Mouse (Mus musculus): ENCODE results near the gene Sema4d.

Sema4d gene

DNA sequence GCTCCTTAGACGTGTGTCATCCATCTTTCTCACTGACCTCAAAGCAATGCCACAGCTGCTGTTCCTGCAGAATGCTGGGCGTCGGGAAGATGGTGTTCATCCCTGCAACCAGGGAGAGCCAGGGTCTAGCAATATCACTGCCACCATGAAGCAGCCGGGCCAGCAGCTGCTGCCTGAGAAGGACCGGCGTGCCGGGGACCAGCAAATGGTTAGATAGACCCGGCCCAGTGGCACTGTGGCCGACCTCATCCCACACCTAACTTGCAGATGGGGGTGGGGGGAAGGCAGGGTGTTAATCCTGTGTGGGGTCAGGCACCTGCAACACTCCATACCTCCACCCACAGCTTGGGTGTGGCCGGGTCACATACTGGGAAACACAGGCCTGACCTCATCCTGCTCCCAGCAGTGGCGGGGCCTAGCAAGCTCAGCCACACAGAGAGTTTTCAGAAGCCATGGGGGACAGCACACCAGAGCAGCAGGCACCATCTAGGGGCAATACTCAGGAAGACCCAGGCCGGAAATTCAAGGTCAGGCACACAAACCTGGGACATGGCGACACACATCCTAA, 38.9 kb downstream of the Sema4d start:
- TF ChIP-seq GATA4 (IDR thresholded peaks at IDR 0.05; ENCODE audit: insufficient replicate concordance, low read length): no peak

DNA sequence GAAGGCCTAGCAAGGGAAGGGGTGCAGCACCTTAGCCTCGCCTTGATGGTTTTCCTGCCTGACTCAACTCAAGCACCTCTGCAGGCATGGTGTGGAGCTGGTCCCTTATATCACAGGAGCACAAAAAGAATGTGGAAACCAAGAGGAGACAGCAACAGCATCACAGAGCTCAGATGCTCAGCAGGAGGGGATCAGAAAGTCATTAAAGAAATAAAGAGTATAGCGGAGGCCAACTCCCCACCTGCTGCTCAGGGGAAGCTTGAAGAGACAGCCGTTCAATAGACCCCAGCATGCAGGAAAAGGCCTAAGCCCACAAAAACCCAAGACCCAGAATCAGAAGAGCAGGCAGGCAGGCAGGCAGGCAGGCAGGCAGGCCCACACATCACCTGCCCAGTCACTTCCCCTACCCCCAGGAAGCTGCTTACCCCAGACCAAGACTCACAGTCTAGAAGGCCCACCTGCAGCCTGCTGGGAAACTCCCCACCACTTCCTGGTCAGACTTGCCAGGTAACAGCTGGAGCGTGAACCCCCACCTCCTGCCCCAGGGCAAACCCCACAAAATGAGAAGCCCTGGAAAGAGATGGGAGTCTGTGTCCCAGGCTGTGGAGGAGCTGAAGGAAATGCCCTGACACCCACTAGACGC, 39.6 kb downstream of the Sema4d start:
- no peak for TF ChIP-seq GATA4 (IDR thresholded peaks at IDR 0.05; ENCODE audit: insufficient replicate concordance, low read length)

DNA sequence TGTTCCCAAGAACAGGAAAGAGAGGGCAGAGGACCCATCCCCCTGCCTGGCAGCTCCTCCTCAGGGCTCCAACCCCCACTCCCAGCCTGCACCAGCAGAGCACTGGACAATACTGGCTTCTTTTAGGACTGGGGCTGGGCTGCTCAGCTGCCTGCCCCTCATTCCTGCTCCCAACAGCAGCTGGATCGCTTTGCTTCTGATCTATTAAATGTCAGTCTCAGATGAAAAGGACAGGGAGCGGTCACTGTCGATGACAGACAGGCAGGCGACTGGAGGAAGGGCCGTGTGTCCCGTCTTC, 40.4 kb downstream of the Sema4d start:
- no peak for TF ChIP-seq GATA4 (IDR thresholded peaks at IDR 0.05; ENCODE audit: insufficient replicate concordance, low read length)

DNA sequence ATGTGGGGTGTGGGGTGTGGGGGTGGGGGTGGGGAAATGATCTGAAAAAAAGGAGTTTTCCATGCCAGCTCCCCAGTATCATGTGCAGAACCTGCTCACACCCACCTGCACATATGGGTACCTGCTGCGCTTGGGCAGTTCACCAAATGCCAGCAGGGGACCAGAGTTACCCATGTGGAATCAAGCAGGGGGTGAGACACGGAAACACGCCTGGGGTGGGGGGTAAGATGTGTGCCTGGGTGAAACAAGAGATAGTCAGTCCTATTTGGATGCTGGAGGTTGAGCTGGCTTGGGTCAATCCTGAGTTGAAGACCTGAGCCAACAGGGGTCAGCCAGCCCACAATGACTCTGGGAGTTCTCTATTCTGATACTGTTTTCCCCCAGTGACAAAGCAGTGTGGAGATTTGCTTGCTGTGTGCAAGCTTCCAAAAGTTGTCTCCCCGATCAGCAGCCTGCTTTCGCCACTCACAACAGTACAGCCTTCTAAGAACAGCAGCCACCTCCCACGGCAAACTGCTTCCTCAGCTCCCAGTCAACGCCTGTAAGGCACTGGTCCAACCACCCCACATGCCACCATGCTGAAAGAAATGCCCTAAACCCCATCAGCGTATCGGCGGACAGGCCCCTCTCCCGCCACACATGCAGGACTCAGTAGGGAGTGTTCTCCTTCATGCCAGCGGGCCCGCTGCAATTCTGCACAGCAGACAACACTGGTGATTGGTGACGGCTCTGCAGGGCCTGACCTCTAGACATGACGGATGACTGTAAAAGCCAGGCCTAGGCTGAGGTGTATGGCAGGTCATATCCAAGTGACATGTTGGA, 41.0 kb downstream of the Sema4d start:
- TF ChIP-seq GATA4 (IDR thresholded peaks at IDR 0.05; ENCODE audit: insufficient replicate concordance, low read length): no peak

DNA sequence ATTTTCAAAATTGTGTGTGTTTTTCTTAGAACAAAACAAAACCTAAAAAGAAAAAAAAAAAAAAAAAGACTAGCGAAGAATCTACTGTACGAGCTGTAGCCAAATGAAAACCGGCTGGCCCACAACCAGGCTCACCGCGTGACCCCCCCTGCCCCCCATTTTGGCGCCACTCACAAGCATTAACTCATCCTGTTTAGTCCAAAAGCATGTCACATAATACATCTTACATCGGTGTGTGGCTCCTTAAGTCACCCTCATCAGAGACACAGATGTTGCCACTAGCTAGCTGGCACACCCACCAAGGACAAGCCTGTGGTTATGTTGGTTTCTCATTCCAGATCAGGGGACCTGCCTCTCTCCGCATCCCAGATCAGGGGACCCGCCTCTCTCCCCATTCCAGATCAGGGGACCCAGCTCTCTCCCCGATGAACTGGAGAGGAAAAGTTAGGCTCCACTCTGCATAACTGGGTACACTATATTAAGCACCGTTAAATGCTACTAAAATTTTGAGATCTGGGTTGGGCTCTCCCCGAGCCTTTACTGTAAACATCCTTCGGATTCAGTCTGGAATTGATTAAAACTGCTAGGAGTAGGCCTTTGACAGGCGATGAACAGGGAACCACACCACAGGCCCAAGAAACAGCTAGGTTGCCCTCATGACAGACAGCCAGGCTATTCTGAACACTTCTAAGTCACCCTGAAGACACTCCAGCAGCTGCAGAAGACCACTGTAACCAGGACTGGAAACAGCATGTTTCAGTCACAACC, 43.8 kb downstream of the Sema4d start:
- no peak for TF ChIP-seq GATA4 (IDR thresholded peaks at IDR 0.05; ENCODE audit: insufficient replicate concordance, low read length)

DNA sequence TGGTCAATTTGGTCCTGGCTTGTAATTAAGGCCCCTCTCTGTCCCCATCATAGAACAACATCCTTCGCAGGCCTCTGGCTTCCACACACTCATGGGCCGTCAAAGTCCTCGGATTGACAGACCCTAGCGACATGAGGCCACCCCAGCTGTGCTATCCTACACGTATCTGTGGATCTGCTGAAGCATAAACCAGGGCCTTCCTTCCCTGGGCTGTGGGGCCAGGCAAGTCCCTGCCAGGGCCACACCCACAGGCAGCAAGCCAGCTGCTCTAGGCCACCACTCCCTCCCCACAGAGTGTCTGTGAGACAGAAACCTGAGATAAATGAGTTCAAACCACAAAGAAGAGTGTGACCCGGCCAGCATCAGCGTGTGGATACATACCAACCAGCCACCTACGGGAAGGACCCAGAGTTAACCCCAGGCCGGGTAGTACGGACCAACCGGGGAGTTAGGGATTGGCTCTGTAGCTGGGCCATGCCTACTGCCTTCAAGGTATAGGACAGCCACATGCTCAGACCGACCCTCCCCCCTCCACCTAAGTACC, 45.5 kb downstream of the Sema4d start:
- TF ChIP-seq GATA4 (IDR thresholded peaks at IDR 0.05; ENCODE audit: insufficient replicate concordance, low read length): no peak

DNA sequence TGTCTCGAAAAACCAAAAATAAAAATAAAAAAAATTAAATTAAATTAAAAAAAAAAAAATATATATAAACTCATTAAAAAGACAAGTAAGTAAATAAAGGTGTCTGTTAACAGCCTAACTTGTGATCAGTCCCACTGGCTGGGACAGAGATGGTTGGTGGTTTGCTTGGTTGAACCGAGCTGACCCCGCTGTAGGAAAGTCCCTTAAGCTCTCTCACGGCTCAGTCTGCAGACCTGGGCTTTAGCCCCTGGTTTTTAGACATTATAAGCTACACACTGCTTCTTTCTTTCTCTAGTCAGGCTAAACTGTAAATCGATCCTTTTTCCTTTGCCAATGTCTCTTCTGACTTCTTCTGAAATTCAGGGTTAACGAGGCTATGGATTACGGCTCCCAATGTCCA, 46.5 kb downstream of the Sema4d start:
- TF ChIP-seq GATA4 (IDR thresholded peaks at IDR 0.05; ENCODE audit: insufficient replicate concordance, low read length): no peak

DNA sequence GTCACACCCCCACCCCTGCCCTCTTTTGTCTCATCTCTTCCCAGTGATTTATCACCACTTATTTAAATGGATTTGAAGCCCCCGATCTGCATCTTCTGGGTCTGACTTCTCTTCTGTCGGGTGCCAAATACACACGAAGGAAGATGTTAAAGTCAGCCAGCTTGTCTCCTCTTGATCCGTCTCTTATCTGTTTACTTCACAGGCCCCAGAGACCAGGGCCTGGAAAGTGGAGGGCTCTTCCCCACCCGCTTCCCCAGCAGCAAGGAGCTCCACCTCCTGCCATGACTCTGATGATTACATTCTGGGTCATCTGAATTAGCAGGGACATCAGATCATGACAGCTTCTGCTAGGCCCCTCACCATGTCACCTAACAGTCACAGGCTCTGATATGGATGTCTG, 47.7 kb downstream of the Sema4d start:
- TF ChIP-seq GATA4 (IDR thresholded peaks at IDR 0.05; ENCODE audit: insufficient replicate concordance, low read length): no peak

DNA sequence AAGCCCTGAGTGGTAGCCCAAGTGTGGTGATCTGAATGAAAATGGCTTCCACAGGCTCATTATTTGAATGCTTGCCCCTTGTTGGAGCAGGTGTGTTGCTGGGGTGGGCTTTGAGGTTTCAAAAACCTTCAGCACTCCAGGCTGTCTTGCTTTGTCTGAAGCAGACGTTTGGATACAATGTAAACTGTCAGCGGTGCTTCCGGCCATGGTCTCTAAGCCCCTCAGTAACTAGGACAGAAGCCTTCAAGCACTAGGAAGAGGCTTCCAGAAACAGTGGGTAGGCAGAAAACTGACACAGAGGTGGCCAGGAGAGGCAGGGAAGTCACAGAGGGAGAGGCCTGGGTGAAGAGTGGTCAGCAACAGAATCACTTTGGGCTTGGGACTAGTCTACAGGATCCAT, 49.7 kb downstream of the Sema4d start:
- TF ChIP-seq GATA4 (IDR thresholded peaks at IDR 0.05; ENCODE audit: insufficient replicate concordance, low read length): no peak

DNA sequence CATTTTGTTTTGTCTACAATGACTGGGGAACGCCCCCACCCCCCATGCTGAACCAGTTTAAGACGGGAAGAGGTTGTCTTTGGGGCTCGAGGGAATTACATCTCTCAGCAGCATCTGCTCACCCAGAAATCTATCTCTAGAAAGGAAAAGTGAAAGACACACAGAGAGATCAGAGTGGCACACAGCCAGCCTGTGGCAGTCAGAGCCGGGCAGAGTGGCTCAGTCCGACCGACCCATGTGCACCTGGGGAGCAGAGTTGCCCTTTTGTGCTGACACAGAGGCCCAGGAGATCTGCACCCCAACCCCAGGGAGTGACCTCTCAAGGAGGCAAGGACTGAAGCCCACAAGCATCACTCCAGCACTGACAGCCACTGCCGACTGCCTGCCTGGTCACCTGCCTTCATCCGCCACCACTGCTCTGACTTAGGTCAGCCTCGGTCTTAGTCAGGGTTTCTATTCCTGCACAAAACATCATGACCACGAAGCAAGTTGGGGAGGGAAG, 50.9 kb downstream of the Sema4d start:
- no peak for TF ChIP-seq GATA4 (IDR thresholded peaks at IDR 0.05; ENCODE audit: insufficient replicate concordance, low read length)

DNA sequence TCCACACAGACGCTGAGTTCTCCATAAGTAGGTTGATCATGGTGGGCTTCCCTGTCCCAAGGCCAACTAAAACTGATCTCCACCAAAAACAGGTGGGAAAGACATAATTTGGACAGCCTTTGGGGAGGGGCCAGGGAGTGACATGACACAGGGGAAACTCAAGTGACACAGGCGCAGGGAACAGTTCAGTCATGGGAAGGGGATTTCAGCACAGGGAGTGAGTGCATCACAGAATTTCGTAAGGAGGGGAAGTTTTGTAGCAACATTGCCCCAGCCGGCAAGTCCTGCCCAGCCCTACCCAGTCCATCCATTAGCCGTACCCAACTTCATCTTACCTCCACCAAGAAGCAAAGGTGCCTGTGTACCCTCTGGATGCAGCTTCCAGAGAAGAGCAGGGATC, 52.8 kb downstream of the Sema4d start:
- no peak for TF ChIP-seq GATA4 (IDR thresholded peaks at IDR 0.05; ENCODE audit: insufficient replicate concordance, low read length)

DNA sequence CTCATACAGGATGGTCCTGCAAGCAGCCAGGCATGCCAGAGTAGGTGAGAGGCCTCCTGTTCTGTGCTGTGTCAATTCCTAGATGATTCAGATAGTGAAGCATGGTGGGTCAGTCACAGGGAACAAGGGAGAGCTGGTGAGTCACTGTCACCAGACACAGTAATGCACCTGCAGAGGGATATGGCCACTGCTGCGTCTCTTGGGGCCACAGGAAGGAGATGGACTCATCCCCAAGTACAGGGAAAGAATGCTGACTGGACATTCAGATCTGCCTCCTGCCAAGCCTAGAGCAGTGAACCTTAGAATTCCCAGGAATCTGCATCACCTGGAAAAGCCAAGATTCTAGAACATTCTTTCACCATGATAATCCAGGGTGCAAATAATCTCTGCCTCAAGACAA, 53.8 kb downstream of the Sema4d start:
- TF ChIP-seq GATA4 (IDR thresholded peaks at IDR 0.05; ENCODE audit: insufficient replicate concordance, low read length): no peak

DNA sequence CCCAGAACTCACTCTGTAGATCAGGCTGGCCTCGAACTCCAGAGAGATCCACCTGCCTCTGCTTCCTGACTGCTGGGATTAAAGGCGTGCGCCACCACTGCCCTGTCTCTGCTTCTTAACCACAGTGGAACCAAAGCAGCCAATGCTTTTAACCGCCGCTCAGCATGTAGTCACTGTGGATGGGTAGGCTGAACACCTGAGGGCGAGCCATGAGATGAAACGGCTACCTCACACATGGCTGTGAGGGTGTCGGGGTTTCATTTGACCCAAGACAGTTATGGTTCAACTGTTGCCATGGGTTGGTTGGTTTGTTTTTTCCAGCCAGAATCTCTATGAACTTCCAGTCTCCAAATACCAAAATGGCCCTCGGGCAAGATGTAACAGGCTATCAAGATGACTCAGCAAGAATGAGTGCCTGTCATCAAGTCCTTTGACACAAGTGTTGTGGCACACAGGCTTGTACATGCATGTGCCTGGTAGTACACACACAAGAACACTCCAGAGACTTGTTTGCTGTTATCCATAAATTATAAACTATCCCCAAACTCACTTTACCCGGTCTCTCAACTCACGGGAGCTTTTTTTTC, 54.9 kb downstream of the Sema4d start:
- no peak for TF ChIP-seq GATA4 (IDR thresholded peaks at IDR 0.05; ENCODE audit: insufficient replicate concordance, low read length)

DNA sequence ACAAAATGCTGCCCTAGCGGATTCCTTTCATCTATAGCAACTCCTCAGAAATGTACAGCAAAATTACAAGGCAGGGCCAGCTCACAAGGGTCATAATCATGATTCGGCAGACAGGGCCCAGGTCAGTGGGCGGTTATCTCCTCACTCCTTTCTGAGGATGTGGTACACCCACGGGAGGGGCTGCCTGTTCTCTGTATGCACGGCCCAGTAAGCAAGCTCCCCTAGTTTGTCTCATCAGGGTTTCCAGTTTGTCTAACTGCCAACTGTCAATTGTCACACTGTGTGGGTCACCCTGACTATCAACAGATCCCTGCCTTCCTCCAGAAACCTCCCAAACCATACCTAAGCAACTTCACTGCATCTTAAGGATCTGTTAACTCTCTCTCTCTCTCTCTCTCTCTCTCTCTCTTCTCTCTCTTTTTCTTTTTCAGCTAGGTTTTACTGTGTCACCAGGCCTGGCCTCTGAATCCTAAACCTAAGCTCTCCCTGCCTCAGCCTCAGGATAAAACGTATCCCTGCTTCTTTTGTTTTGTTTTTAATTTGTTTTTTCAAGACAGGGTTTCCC, 55.5 kb downstream of the Sema4d start:
- no peak for TF ChIP-seq GATA4 (IDR thresholded peaks at IDR 0.05; ENCODE audit: insufficient replicate concordance, low read length)

All from liver, adult (tissue).